ENCODE assay signal across 11 mouse cellular contexts in genomic region chr10:89458770-89459169, GRCm38 (mm10). TPM values are rescaled to one million over a fixed set of nuclear protein-coding genes. Genes with fewer than 3 reads are reported as not detected.
A peak's percentile ranks its signal among the peaks of the same experiment; 100 is the strongest.
DNase-seq lines count a peak whose midpoint lies in the region; ATAC-seq and TF ChIP-seq lines count a peak whose summit lies in the region.
"Had no signal": no experiment of that assay in that cellular context is flagged by ENCODE, and none has a peak within 500 bp of the region (broad histone marks: within the 10 kb centered on the region; RNA-seq: fewer than 3 reads in every experiment).

No protein-coding gene starts in this region.

- no peak overlapping the region for H3K9ac ChIP-seq in intestine, embryonic 16.5 days (ENCODE audit: low read depth, low read length)
- H3K9ac ChIP-seq in stomach, postnatal 0 days (ENCODE audit: low read length): no peak overlapping the region
- no peak overlapping the region for H3K9ac ChIP-seq in hindbrain, embryonic 11.5 days (ENCODE audit: low read depth, low read length)
- H3K9ac ChIP-seq: forebrain, embryonic 13.5 days; lung, embryonic 15.5 days had no signal

- WGBS in intestine, embryonic 16.5 days: 58% methylated on average over 3 of the region's 3 CpGs
- WGBS in stomach, postnatal 0 days: 39% methylated on average over 3 of the region's 3 CpGs
- 80% methylated on average over 3 of the region's 3 CpGs for WGBS in hindbrain, embryonic 11.5 days

- H3K27me3 ChIP-seq in intestine, embryonic 16.5 days (replicated peaks; ENCODE audit: control insufficient read depth, insufficient read depth, low read length): no peaks in the 10 kb centered on the region
- no peaks in the 10 kb centered on the region for H3K27me3 ChIP-seq in stomach, postnatal 0 days (ENCODE audit: control insufficient read depth, insufficient read depth, low read length)
- no peaks in the 10 kb centered on the region for H3K27me3 ChIP-seq in hindbrain, embryonic 11.5 days (ENCODE audit: control insufficient read depth, insufficient read depth, low read length)
- H3K27me3 ChIP-seq: lung, embryonic 15.5 days had no signal

- peak; percentile 95 for DNase-seq in heart, adult 11 months
- DNase-seq in heart, postnatal 4 days: no peak
- peak; percentile 62 for DNase-seq in ovary, adult 18-20 months (ENCODE audit: low spot score)
- no peak for DNase-seq in ovary, postnatal 14 days (ENCODE audit: low spot score)
- peak; percentile 48 for DNase-seq in stomach, postnatal 0 days (ENCODE audit: low spot score)
- no peak for DNase-seq in testis, postnatal 10 days (ENCODE audit: low spot score)
- no peak for DNase-seq in hindbrain, embryonic 11.5 days (ENCODE audit: low spot score)

- TF ChIP-seq EP300 in stomach, postnatal 0 days (optimal IDR thresholded peaks at IDR 0.05): no peak

- no peak for TF ChIP-seq CTCF in stomach, postnatal 0 days (IDR thresholded peaks at IDR 0.05; ENCODE audit: low read depth)

- no peak overlapping the region for H3K4me2 ChIP-seq in intestine, embryonic 16.5 days (ENCODE audit: low read depth, low read length)
- no peak overlapping the region for H3K4me2 ChIP-seq in stomach, postnatal 0 days (replicated peaks; ENCODE audit: low read depth)
- H3K4me2 ChIP-seq in hindbrain, embryonic 11.5 days (replicated peaks; ENCODE audit: low read depth, low read length): no peak overlapping the region
- H3K4me2 ChIP-seq: forebrain, embryonic 13.5 days; lung, embryonic 15.5 days had no signal

- H3K27ac ChIP-seq in intestine, embryonic 16.5 days (ENCODE audit: low read length): peak overlapping the region; percentile 57
- no peak overlapping the region for H3K27ac ChIP-seq in stomach, postnatal 0 days (replicated peaks)
- no peak overlapping the region for H3K27ac ChIP-seq in hindbrain, embryonic 11.5 days (ENCODE audit: low read depth, low read length)
- H3K27ac ChIP-seq: forebrain, embryonic 13.5 days; heart, adult 2 months; lung, embryonic 15.5 days had no signal

- no peaks in the 10 kb centered on the region for H3K36me3 ChIP-seq in intestine, embryonic 16.5 days (ENCODE audit: control insufficient read depth, insufficient read depth, low read length)
- no peaks in the 10 kb centered on the region for H3K36me3 ChIP-seq in stomach, postnatal 0 days (ENCODE audit: control insufficient read depth, insufficient read depth, low read length)
- no peaks in the 10 kb centered on the region for H3K36me3 ChIP-seq in hindbrain, embryonic 11.5 days (ENCODE audit: control insufficient read depth, insufficient read depth, low read length)
- H3K36me3 ChIP-seq: lung, embryonic 15.5 days had no signal

- H3K9me3 ChIP-seq in intestine, embryonic 16.5 days (ENCODE audit: control insufficient read depth, low read length): no peaks in the 10 kb centered on the region
- no peaks in the 10 kb centered on the region for H3K9me3 ChIP-seq in stomach, postnatal 0 days (ENCODE audit: control insufficient read depth, low read length)
- H3K9me3 ChIP-seq in hindbrain, embryonic 11.5 days (ENCODE audit: control insufficient read depth, low read length): no peaks in the 10 kb centered on the region
- H3K9me3 ChIP-seq: forebrain, embryonic 13.5 days; lung, embryonic 15.5 days had no signal

- no peak overlapping the region for H3K4me3 ChIP-seq in intestine, embryonic 16.5 days (ENCODE audit: low read length)
- no peak overlapping the region for H3K4me3 ChIP-seq in stomach, postnatal 0 days (ENCODE audit: low read depth, low read length)
- no peak overlapping the region for H3K4me3 ChIP-seq in hindbrain, embryonic 11.5 days (ENCODE audit: low read depth, low read length)
- H3K4me3 ChIP-seq: forebrain, embryonic 13.5 days; heart, adult 2 months; lung, embryonic 15.5 days had no signal

- H3K4me1 ChIP-seq in intestine, embryonic 16.5 days (ENCODE audit: control insufficient read depth, insufficient read depth, low read length): 0 out of 2 replicates have a peak, but pooled peaks cover 2% of the 10 kb centered on the region
- no peaks in the 10 kb centered on the region for H3K4me1 ChIP-seq in stomach, postnatal 0 days (replicated peaks; ENCODE audit: control insufficient read depth, insufficient read depth)
- no peaks in the 10 kb centered on the region for H3K4me1 ChIP-seq in hindbrain, embryonic 11.5 days (replicated peaks; ENCODE audit: control insufficient read depth, insufficient read depth, low read length)
- H3K4me1 ChIP-seq: forebrain, embryonic 13.5 days; lung, embryonic 15.5 days had no signal

- peak; percentile 89 for ATAC-seq in intestine, embryonic 16.5 days
- peak; percentile 88 for ATAC-seq in stomach, postnatal 0 days (ENCODE audit: low FRiP score, low TSS enrichment)
- ATAC-seq in hindbrain, embryonic 11.5 days (ENCODE audit: low FRiP score): no peak
- ATAC-seq: forebrain, embryonic 13.5 days had no signal

RNA-seq across cellular contexts. Expression of gene Gas2l3, which starts 15.0 kb away (rescaled TPM):
- total RNA-seq in heart, postnatal 4 days (2021): 10 to 100 TPM; 36.7 to 36.8 TPM
- polyA plus RNA-seq in intestine, embryonic 16.5 days (2015; fragmentation: Nextera tagmentation; extraction: Ambion mirVana): 13.1 and 13.6 TPM in 2 replicates
- 5.4 and 6.4 TPM in 2 replicates for polyA plus RNA-seq in stomach, postnatal 0 days (2015; fragmentation: Nextera tagmentation; extraction: Ambion mirVana)
- 9.3 and 10.3 TPM in 2 replicates for polyA plus RNA-seq in hindbrain, embryonic 11.5 days (2014; fragmentation: Nextera tagmentation; extraction: Ambion mirVana)

Comparison
In these comparisons a context has a peak if more than half of its experiments do, and no peak if none do; other contexts are left out.
1. DNase-seq: peak in heart, adult 11 months (single experiment), ovary, adult 18-20 months (single experiment) and stomach, postnatal 0 days (single experiment); none in heart, postnatal 4 days (single experiment), ovary, postnatal 14 days (single experiment), testis, postnatal 10 days (single experiment) and hindbrain, embryonic 11.5 days (single experiment).